Mouse (Mus musculus) splenic B cell, adult 2 months (primary cell): ENCODE measurements around the gene Mapk8.

Experiments
- DNase-seq: peaks from one replicate; pipeline ENCODE4 v3.0.0-alpha.2; 2011; ENCODE audit warnings: low read depth, low spot score
- H3K27me3 ChIP-seq: 2 replicates; pipeline ENCODE4 v1.6.1; 2012; ENCODE audit warnings: mild to moderate bottlenecking, low read length, moderate library complexity, mixed read lengths; ENCODE audit not compliant: control insufficient read depth, poor library complexity, insufficient read depth, severe bottlenecking
- H3K36me3 ChIP-seq: 2 replicates; pipeline ENCODE4 v1.6.1; 2012; ENCODE audit warnings: mild to moderate bottlenecking, low read length, moderate library complexity, mixed read lengths; ENCODE audit not compliant: control insufficient read depth, poor library complexity, insufficient read depth, severe bottlenecking

The Mapk8 gene

GRCm38 (mm10) chr14:33369375-33369774 lies 77.6 kb downstream of the Mapk8 start:
- no peak for DNase-seq
- Histone ChIP-seq H3K36me3 (no peaks in the 10 kb centered on the region), H3K27me3 (no peaks in the 10 kb centered on the region)

GRCm38 (mm10) chr14:33366891-33367777 lies 79.8 kb downstream of the Mapk8 start:
- Histone ChIP-seq H3K27me3 (no peaks in the 10 kb centered on the region), H3K36me3 (no peaks in the 10 kb centered on the region)
- DNase-seq, result no peak

DNA sequence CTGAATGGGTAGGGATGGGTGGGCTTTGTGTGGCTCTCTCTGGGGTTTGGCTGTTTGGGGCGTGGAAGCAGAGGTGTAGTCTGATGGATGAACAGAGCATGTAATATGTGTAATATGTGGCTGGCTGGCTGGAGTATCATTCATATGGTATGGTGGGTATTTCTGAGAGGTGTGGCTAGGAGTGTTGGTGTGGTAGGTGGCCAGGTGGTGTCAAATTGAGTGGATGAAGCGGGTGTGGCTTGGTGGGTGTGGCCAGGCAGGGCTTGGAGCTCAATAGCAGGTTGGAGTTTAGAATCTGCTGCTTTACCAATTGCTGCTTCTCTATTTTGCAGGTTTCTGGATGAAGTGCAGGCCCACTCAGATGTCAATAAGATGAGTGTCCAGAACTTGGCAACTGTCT lies 82.9 kb downstream of the Mapk8 start:
- DNase-seq, result no peak
- Histone ChIP-seq H3K36me3 (no peaks in the 10 kb centered on the region), H3K27me3 (no peaks in the 10 kb centered on the region)

- no peak for DNase-seq
- Histone ChIP-seq H3K36me3 (no peaks in the 10 kb centered on the region), H3K27me3 (no peaks in the 10 kb centered on the region)
Measured at GRCm38 (mm10) chr14:33363611-33364010, 83.3 kb downstream of the Mapk8 start.

- H3K36me3 ChIP-seq, result no peaks in the 10 kb centered on the region
- no peak for DNase-seq
- no peaks in the 10 kb centered on the region for H3K27me3 ChIP-seq
Measured at GRCm38 (mm10) chr14:33362807-33363206, 84.2 kb downstream of the Mapk8 start.

DNA sequence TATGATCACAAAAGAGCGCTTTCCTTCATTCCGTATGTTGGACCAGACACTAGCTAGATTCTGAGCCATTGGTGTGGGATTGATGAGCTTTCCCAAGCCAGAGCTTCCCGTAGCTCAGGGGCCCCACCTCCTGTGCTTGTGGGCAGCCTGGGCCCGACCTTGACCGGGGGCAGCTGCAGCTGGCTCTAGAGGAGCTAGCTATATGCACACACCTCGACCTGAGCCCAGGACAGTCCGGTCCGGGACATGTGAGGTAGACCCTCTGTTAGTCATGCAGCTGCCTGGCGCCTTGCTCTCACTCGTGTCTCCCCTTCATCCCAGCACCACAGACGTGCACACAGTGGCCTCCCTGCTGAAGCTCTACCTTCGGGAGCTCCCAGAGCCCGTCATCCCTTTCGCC lies 84.8 kb downstream of the Mapk8 start:
- DNase-seq, result no peak
- Histone ChIP-seq H3K36me3 (no peaks in the 10 kb centered on the region), H3K27me3 (no peaks in the 10 kb centered on the region)

- Histone ChIP-seq H3K27me3 (no peaks in the 10 kb centered on the region), H3K36me3 (no peaks in the 10 kb centered on the region)
- no peak for DNase-seq
Measured at GRCm38 (mm10) chr14:33361546-33361945, 85.4 kb downstream of the Mapk8 start.

DNA sequence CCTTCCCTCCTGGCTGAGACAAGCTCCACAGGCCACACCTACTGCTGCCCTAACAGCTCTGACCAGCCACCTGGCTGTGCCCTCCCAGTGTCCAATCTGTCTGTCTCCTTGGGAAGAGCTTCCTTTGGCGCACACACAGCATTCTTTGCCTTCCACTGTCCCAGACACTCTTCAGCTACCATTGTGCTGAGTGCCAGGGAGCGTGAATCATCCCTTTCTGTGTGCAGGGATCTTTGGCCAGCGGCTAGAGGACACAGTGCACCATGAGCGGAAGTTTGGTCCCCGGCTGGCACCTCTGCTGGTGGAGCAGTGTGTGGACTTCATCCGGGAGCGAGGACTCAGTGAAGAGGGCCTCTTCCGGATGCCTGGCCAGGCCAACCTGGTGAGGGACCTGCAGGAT lies 88.1 kb downstream of the Mapk8 start:
- Histone ChIP-seq H3K36me3 (no peaks in the 10 kb centered on the region), H3K27me3 (no peaks in the 10 kb centered on the region)
- no peak for DNase-seq

DNA sequence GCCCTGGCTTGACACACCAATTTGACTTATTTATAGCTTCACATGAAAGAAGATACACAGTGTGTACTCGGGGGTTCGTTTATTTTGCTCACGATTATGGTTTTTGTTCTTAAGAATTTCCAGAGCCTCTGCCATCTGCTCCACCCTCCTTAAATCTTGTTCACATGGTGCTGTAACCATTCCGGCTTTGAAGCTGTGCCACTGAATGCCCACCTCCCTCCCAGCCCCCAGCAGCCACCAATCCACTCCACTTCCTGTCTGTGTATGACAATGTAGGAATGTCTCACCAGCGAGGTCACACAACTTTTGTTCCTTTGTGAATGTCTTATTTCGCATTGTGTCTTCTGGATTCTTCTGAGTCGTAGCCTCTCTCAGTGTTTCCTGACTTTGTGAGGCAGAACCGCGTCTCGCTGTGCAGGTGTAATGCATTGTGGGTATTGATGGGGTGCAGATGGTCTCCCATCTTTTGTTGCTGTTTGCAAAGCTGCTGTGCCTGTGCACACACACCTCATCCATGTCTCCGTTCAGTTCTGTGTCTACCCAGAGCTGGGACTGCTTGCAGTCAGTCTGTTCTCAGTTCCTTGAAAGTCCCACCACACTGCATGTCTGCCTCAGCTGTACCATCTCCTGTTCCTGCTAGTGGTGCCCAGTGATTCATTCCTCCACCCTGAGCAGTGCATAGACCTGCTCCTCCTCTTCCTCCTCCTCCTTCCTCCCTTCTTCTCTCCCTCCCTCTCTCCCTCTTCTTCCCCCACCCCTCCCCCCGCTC lies 89.2 kb downstream of the Mapk8 start:
- Histone ChIP-seq H3K27me3 (no peaks in the 10 kb centered on the region), H3K36me3 (no peaks in the 10 kb centered on the region)
- no peak for DNase-seq

- Histone ChIP-seq H3K36me3 (no peaks in the 10 kb centered on the region), H3K27me3 (no peaks in the 10 kb centered on the region)
- no peak for DNase-seq
Measured at GRCm38 (mm10) chr14:33355276-33355675, 91.7 kb downstream of the Mapk8 start.

DNA sequence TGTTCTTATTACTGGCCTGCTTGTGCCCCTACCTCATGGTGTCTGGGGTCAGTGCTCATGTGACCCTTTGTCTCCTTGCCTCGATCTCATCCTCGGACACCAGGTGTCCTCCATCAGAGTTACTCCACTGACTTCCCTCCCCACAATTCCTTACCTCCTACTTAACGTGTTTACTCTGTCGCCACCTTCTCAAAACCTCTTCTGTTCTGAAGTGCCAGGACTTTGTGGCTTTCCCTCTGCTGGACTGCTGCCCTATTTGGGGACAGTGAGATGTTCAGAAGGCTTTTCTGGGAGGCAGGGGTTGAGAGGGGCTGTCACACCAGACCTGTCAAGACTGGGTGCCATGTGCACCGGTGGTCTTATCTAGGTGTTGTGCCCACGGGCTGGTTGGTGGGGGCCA lies 94.1 kb downstream of the Mapk8 start:
- H3K27me3 ChIP-seq, result no peaks in the 10 kb centered on the region
- no peak for DNase-seq
- no peaks in the 10 kb centered on the region for H3K36me3 ChIP-seq

GRCm38 (mm10) chr14:33351984-33352722 lies 94.8 kb downstream of the Mapk8 start:
- DNase-seq, result no peak
- Histone ChIP-seq H3K36me3 (no peaks in the 10 kb centered on the region), H3K27me3 (no peaks in the 10 kb centered on the region)

- Histone ChIP-seq H3K36me3 (no peaks in the 10 kb centered on the region), H3K27me3 (no peaks in the 10 kb centered on the region)
- DNase-seq, result no peak
Measured at GRCm38 (mm10) chr14:33351019-33351418, 95.9 kb downstream of the Mapk8 start.

DNA sequence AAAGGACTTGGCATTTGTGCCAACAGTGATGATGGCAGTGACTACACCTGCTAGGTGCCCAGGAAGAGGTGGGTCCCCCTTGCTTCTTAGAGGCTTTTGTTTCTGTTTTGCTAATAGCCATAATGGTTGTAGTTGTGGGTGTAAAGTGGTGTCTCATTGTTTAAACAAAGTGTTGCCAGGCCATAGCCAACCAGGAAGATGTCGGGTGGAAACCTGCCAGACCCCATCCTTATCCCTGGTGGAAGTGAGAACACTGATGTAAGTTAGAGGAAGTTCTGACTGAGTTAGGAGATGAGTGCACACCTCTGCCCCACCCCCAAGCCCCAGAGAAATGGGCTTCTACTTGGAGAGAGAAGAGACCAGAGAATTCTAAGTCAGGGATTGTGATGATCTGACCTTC lies 98.8 kb downstream of the Mapk8 start:
- no peak for DNase-seq
- Histone ChIP-seq H3K27me3 (no peaks in the 10 kb centered on the region), H3K36me3 (no peaks in the 10 kb centered on the region)

GRCm38 (mm10) chr14:33347738-33348137 lies 99.2 kb downstream of the Mapk8 start:
- H3K27me3 ChIP-seq, result no peaks in the 10 kb centered on the region
- H3K36me3 ChIP-seq, result no peaks in the 10 kb centered on the region
- DNase-seq, result no peak
